In the genomic region with DNA sequence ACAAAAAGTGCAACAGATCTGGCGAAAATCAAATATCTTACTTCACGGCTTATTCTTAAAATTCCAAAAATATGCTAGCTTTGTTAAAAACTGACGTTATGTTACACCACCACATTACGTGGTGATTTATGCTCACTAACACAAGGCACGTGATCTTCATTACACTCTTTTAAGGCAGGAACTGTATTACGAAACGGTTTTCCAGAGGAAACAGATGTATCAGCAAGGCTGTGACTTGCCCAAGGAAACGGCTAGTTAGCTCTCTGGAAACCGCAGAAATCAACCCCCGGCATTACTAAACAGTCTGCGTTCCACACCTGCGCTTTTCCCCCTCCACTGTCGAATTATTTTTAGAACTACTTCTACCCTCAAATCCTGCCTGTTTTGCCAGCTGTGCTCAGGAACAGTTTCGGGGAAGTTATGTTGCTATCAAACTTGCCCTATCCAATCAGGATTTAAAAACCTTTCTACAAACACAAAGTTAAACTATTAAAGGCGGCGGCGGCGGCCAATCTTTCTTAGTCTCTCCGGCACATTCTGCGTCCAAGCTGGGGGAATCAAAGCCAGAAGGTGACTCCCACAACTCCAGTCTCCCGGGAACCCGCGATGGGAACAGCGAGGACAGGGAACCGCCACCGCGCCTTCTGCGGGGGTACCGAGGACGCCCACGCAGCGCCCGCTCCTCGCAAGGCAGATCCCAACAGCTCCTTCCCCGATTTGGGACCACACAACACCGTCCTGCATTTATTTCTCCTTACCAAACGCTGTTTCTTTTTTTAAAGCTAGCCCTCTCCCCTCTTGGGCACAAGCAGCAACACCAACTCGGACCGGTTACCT, we compare ENCODE assay signal across 8 mouse cellular contexts. TPM values are rescaled to one million over a fixed set of nuclear protein-coding genes. Genes with fewer than 3 reads are reported as not detected.
DNase-seq lines count a peak whose midpoint lies in the region; ATAC-seq lines count a peak whose summit lies in the region.

No protein-coding gene starts in this region.

- peak; percentile 55 to 63 for DNase-seq in adrenal gland, adult 18-20 months (ENCODE audit: low spot score in 2 of 2)
- peak; percentile 61 for DNase-seq in embryo, embryonic 10 days (ENCODE audit: low spot score)
- peak; percentile 64 for DNase-seq in gastrocnemius, postnatal 10 days
- peak; percentile 79 for DNase-seq in induced T-regulatory cell, adult 2 months (ENCODE audit: low read depth)
- peak; percentile 70 for DNase-seq in left cerebral cortex, adult 8-10 months (ENCODE audit: low spot score in 2 of 2)
- DNase-seq in right cerebral cortex, postnatal 25 days, result peak; percentile 64
- DNase-seq in yolk sac, embryonic 10.5 days (ENCODE audit: low spot score), result peak; percentile 78

- peak; percentile 49 for ATAC-seq in megakaryocyte, adult 5-6 weeks (ENCODE audit: poor library complexity, severe bottlenecking)

RNA-seq across cellular contexts. Expression of a gene that starts 1.2 kb away (rescaled TPM):
- 10 to 100 TPM; 16.4 to 17.5 TPM for total RNA-seq in adrenal gland, adult 18-20 months (2021)
- 10 to 100 TPM; 20.0 to 21.4 TPM for total RNA-seq in gastrocnemius, postnatal 10 days (2021)
- total RNA-seq in left cerebral cortex, adult 8-10 months (2022), result 10 to 100 TPM; 14.5 to 21.5 (median 18.3) TPM
- total RNA-seq in megakaryocyte, adult 5-6 weeks (2015), result 23.4 and 24.6 TPM in 2 replicates
- total RNA-seq in megakaryocyte, adult 5-6 weeks (2017), result 17.9 and 24.6 TPM in 2 replicates

RNA-seq across cellular contexts. Expression of a gene that starts 46.9 kb away (rescaled TPM):
- 100 to 1,000 TPM; 516 to 719 TPM for total RNA-seq in adrenal gland, adult 18-20 months (2021)
- 100 to 1,000 TPM; 339 to 357 TPM for total RNA-seq in gastrocnemius, postnatal 10 days (2021)
- 10 to 100 TPM; 31.2 to 33.2 (median 32.6) TPM for total RNA-seq in left cerebral cortex, adult 8-10 months (2022)
- total RNA-seq in megakaryocyte, adult 5-6 weeks (2015), result 75.7 and 87.7 TPM in 2 replicates
- 54.4 and 62.6 TPM in 2 replicates for total RNA-seq in megakaryocyte, adult 5-6 weeks (2017)

Comparison
In these comparisons a context has a peak if more than half of its experiments do, and no peak if none do; other contexts are left out.
1. Peak in every context shown above with its lines: DNase-seq and ATAC-seq.